Mouse (Mus musculus) brain, adult 10 weeks (tissue): Measurements from ENCODE around the gene Tbcd. TPM values are rescaled to one million over a fixed set of nuclear protein-coding genes. Genes with fewer than 3 reads are reported as not detected.

ENCODE experiments used
- polyA plus RNA-seq: library from polyadenylated mRNA; stranded (reverse); fragments of 350-450 nt; fragmentation: Illumina TruSeq; extraction: RNeasy Lipid Tissue Mini Kit (QIAGEN cat#74804); gene quantifications from one replicate; pipeline ENCODE4 v1.2.3, GENCODE M21; 2015; ENCODE audit warnings: low read depth, low replicate concordance

Tbcd gene
- 35.0 TPM for polyA plus RNA-seq

GRCm38 (mm10) chr11:121451753-121452635 is at the start of gene Tbcd:
Tbcd (plus strand) TSS chr11:121451949.

DNA sequence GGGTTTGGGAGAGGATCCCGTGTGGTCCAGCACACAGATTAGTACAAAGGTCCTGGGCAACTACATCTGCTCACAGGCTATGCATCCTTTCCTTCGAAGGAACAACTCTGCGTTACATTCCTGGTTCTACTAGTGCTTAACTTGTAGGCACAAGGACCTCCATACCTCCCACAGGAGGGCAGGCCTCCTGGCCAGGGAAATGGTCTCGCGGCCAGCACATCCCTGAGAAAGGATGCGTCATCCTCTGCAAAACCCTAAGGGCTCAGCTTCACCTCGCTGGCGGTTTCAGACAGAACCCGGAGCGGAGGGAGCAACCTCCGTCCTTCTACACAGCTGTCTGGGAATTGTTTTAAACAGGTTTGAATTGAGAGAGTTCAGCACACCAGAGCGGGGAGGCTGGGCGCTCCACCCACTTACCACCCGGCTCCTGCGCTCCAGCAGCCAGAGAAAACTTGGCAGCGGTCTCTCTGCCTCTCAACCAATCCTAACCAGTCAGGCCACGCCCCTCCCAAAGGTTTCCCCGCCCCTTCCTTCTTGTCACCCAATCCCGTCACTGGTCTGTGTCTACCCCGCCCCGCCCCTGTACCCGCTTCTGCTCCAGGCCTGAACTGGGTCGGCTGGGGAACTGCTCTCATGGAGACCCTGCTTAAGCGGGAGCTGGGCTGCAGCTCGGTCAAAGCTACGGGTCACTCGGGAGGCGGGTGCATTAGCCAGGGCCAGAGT is 30.8 kb upstream of the Tbcd start, which contains the start of gene Fn3krp:
Fn3krp (plus strand) TSS at position 572 of the 723 bp plus-strand sequence.

GRCm38 (mm10) chr11:121434156-121435155 is 17.3 kb upstream of the Tbcd start, which contains the start of gene Fn3k:
Fn3k (plus strand) TSS chr11:121434913.

DNA sequence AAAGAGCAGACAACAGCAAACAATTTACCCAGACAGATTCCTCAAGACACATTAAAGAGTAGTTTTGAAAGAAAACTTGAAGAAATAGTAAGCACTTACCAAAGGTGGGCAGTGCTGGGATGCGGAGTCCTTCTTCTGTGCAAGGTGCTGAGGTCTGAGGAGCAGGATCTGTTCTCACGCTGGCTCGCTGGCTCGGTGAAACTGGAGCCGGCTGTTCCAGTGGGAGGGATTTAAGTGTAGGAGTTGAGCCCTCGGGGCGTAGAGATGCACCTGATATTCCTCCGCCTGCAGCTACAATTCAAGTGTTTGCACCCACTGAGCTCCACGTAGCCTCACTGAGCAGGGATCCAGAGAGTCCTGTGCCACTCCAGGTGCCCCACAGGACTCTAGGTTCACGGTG is 67.4 kb downstream of the Tbcd start, which contains the start of gene Zfp750:
Zfp750 (minus strand) TSS at position 203 of the 400 bp plus-strand sequence.

Other genes starting within 250 kb of the Tbcd start
- gene Hexdc, start 247.5 kb upstream of the Tbcd start, polyA plus RNA-seq = 30.5 TPM
- 11.8 TPM for gene Ogfod3, start 247.2 kb upstream of the Tbcd start, polyA plus RNA-seq
- 33.3 TPM for gene Cybc1, start 222.6 kb upstream of the Tbcd start, polyA plus RNA-seq
- 30.0 TPM for gene Narf, start 214.7 kb upstream of the Tbcd start, polyA plus RNA-seq
- gene Foxk2, start 192.0 kb upstream of the Tbcd start, polyA plus RNA-seq = 55.5 TPM
- 79.4 TPM for gene Wdr45b, start 97.5 kb upstream of the Tbcd start, polyA plus RNA-seq
- gene Rab40b, start 63.7 kb upstream of the Tbcd start, polyA plus RNA-seq = 32.4 TPM
- gene Fn3krp, start 30.5 kb upstream of the Tbcd start, polyA plus RNA-seq = 28.8 TPM
- gene Fn3k, start 17.0 kb upstream of the Tbcd start, polyA plus RNA-seq = 84.2 TPM
- gene Zfp750, start 67.4 kb downstream of the Tbcd start, polyA plus RNA-seq = 0.13 TPM
- gene B3gntl1, start 221.2 kb downstream of the Tbcd start, polyA plus RNA-seq = 3.9 TPM
- 13.5 TPM for gene Metrnl, start 249.6 kb downstream of the Tbcd start, polyA plus RNA-seq